Mouse (Mus musculus) lung, adult 18-20 months (tissue): ENCODE measurements around the gene Phxr2.

ENCODE experiments used
- DNase-seq, 2 experiments: peaks; one replicate each; pipeline ENCODE4 v3.0.0; 2022; ENCODE audit warnings: mixed read lengths in 2 of 2

Phxr2 gene

GRCm38 (mm10) chr10:99086029-99086428, 40.1 kb downstream of the Phxr2 start:
- DNase-seq, result no peak

DNA sequence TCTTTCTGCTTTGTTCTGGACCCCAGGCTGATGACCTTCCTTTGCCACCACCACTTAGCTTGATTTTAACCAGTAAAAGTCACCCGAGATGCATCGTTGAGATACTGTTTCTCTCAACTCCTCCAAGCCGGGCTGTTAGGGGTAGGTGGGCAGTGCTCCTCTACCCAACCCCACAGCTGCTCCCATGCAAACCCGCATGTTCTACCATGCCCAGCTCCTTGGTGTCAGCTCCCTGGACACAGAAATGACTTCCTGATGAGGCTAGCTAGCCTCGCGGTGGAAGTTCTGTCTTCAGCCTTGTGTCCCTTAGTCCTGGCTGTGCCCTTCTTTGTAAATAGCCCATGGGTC, 40.9 kb downstream of the Phxr2 start:
- DNase-seq, result no peak

DNA sequence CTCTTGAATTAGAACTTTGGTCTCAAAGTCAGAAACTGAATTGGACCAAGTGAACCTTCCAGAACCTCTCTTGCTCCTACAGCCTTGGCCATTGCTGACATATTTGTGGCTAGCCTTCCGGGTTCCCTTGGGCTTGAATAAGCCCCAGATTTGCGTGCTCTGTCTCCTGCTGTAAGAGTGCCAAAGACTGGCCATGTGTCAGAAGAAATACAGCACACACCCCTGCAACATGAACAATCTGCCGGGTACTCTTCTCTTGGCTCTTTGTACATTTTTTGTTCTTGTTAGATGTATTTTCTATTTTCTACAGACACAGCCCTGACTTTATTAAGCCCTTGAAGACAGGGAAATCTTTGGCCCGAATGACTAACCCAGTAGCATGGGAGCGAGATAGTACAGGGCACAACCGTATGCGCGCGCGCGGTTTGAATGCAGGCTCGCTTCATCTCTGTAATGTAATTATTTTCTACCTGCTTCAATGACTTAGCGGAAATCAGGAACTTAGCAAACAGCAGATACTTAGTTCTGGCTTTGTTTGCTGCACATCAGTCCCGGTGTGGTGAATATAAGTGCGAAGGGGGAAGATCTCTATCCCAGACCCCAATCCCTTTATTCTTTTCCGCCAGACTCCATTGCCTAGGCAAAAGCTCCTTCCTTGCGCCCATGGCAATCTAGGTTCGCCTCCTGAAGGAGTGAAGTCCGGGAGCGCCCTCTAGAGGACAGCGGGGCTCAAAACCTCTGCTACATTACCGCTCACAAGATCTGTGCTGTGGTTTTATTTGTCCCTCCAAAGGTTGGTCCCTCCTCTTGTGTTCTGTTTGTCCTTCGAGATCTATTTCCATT, 41.5 kb downstream of the Phxr2 start:
- peak; percentile 85 to 88 for DNase-seq

DNA sequence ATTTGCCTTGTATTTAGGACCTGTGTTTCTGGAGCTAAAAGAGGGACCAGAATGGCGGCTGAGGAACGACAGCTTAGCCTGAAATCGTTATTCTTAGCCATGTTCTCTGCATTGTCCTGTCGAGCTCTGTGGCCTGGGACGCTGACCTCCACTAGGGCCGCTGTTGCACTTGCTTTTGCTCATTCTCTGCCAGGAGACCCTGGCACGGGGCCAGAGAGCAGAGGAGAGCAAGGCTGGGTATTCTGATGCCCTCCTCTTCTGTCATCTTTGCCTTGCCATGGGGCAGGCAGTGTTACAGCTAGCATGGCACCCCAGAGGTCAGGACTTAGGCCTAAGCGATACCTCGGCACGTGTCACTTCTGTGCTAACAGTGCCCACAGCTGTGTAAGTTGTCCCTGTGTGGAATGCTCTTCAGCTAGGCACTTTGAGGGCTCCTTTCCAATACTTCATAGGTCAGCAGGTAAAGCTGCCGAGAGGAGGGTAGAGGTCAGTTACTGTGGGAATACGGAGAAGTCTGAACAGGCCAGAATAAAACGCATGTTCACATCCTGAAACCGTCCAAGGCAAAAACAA, 42.6 kb downstream of the Phxr2 start:
- DNase-seq, result peak; percentile 35 to 59

DNA sequence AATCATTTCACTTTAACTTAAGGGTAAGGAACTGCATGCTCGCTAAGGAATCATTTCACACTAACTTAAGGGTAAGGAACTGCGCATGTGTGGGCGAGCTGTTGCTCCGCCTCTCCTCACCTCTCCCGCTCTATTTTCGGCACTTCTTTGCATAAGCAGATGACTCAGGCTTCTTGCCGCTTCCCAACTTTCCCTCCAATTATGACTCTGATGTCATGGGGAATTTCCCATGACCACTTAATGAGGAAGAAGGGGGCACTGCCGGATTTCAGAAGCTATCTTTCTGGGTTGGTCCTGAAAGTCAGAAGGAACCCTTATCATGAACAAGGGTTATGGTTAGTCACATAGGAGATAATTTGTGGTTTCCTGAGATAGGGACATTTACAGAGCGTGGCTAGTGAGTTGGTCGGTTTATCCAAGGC, 44.5 kb downstream of the Phxr2 start:
- peak in 1 of 2 experiments; percentile 26 for DNase-seq

- no peak for DNase-seq
Measured at GRCm38 (mm10) chr10:99078621-99079020, 47.5 kb downstream of the Phxr2 start.

- DNase-seq, result no peak
Measured at GRCm38 (mm10) chr10:99076113-99076895, 49.8 kb downstream of the Phxr2 start.
